Mouse (Mus musculus): ENCODE results near the gene Srsf1. TPM values are rescaled to one million over a fixed set of nuclear protein-coding genes. Genes with fewer than 3 reads are reported as not detected.

Gene Srsf1
- polyA plus RNA-seq, 1 experiment from 2014 or later = 168 TPM

GRCm38 (mm10) chr11:88073343-88073875 is 26.2 kb downstream of the Srsf1 start:
- no peak overlapping the region for H3K27ac ChIP-seq (ENCODE audit: low read depth, low read length)
- H3K36me3 ChIP-seq (ENCODE audit: control insufficient read depth, insufficient read depth, low read length) = peaks cover 5% of the 10 kb centered on the region; the same call in 1 of the 2 replicates
- no peaks in the 10 kb centered on the region for H3K27me3 ChIP-seq (replicated peaks; ENCODE audit: control insufficient read depth, insufficient read depth, low read length)
- no peak overlapping the region for H3K4me2 ChIP-seq (ENCODE audit: low read length)
- no peak overlapping the region for H3K4me3 ChIP-seq (ENCODE audit: low read length)
- no peak for ATAC-seq
- WGBS = 86% methylated on average over 14 of the region's 14 CpGs
- peaks cover 29% of the 10 kb centered on the region for H3K4me1 ChIP-seq (ENCODE audit: control insufficient read depth, insufficient read depth, low read depth, low read length)
- no peaks in the 10 kb centered on the region for H3K9me3 ChIP-seq (ENCODE audit: control insufficient read depth, low read length)
- H3K9ac ChIP-seq (ENCODE audit: low read depth, low read length) = no peak overlapping the region

- H3K36me3 ChIP-seq (ENCODE audit: control insufficient read depth, insufficient read depth, low read length) = peaks cover 24% of the 10 kb centered on the region
- WGBS = 27% methylated on average over 1 of the region's 1 CpGs
- H3K27me3 ChIP-seq (replicated peaks; ENCODE audit: control insufficient read depth, insufficient read depth, low read length) = no peaks in the 10 kb centered on the region
These were observed 28.5 kb downstream of the Srsf1 start for GRCm38 (mm10) chr11:88075701-88076100.

DNA sequence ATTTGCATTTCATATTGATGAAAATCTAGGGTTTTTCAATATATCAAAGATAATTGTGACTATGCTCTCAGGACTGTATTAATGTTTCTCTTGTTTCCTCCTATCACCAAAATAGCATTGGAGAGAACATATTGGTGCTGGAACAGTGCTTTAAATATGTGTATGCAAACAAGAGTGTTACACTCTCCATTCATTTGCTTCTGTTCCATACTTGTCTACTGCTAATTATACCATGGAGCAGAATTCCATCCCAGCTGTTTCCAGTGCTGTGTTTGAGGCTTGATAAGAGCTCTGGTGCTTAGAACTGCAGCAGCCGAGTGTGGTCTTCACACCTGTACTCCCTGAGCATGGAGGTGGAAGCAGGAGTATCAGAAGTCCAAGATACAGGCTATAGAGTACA is 29.2 kb downstream of the Srsf1 start:
- ATAC-seq = no peak
- 85% methylated on average over 1 of the region's 1 CpGs for WGBS
- Histone ChIP-seq H3K9me3 (ENCODE audit: control insufficient read depth, low read length) (no peaks in the 10 kb centered on the region), H3K9ac (ENCODE audit: low read depth, low read length) (no peak overlapping the region), H3K27ac (ENCODE audit: low read depth, low read length) (no peak overlapping the region), H3K27me3 (replicated peaks; ENCODE audit: control insufficient read depth, insufficient read depth, low read length) (no peaks in the 10 kb centered on the region), H3K4me1 (ENCODE audit: control insufficient read depth, insufficient read depth, low read depth, low read length) (peaks cover 13% of the 10 kb centered on the region), H3K4me2 (ENCODE audit: low read length) (no peak overlapping the region), H3K4me3 (ENCODE audit: low read length) (no peak overlapping the region), H3K36me3 (ENCODE audit: control insufficient read depth, insufficient read depth, low read length) (peaks cover 30% of the 10 kb centered on the region)

More at GRCm38 (mm10) chr11:88075701-88076100, 28.5 kb downstream of the Srsf1 start:
- Histone ChIP-seq H3K4me3 (ENCODE audit: low read length) (no peak overlapping the region), H3K9me3 (ENCODE audit: control insufficient read depth, low read length) (no peaks in the 10 kb centered on the region), H3K4me1 (ENCODE audit: control insufficient read depth, insufficient read depth, low read depth, low read length) (peaks cover 19% of the 10 kb centered on the region), H3K4me2 (ENCODE audit: low read length) (no peak overlapping the region), H3K27ac (ENCODE audit: low read depth, low read length) (no peak overlapping the region), H3K9ac (ENCODE audit: low read depth, low read length) (no peak overlapping the region)
- ATAC-seq = no peak

DNA sequence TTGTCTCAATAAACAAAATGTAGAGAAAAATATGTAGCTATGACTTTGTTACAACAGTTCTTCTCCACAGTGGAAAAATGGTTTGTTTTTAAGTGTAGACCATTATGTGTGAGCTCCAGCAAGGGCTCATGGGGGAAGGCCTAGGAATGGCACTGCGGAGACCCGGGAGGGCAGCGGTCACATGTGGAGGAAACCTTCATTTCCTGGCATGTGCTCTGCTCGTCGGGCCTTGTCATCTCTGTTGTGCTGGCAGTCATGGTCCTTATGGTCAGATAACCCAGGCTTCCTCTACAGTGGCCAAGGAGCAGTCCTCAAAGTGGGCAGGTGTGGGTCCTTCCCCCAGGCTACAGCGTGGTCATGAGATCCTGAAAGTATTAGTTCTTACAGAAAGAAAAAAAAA is 36.5 kb downstream of the Srsf1 start:
- ATAC-seq = no peak
- Histone ChIP-seq H3K9me3 (ENCODE audit: control insufficient read depth, low read length) (no peaks in the 10 kb centered on the region), H3K4me3 (ENCODE audit: low read length) (no peak overlapping the region), H3K4me2 (ENCODE audit: low read length) (no peak overlapping the region), H3K27me3 (replicated peaks; ENCODE audit: control insufficient read depth, insufficient read depth, low read length) (no peaks in the 10 kb centered on the region), H3K9ac (ENCODE audit: low read depth, low read length) (no peak overlapping the region), H3K27ac (ENCODE audit: low read depth, low read length) (no peak overlapping the region), H3K4me1 (ENCODE audit: control insufficient read depth, insufficient read depth, low read depth, low read length) (peaks cover 7% of the 10 kb centered on the region), H3K36me3 (ENCODE audit: control insufficient read depth, insufficient read depth, low read length) (peaks cover 28% of the 10 kb centered on the region)
- 68% methylated on average over 6 of the region's 6 CpGs for WGBS

- peak; percentile 98 for ATAC-seq
- Histone ChIP-seq H3K9ac (ENCODE audit: low read depth, low read length) (peak overlapping the region; percentile 37; the same call in 1 of the 2 replicates), H3K27me3 (replicated peaks; ENCODE audit: control insufficient read depth, insufficient read depth, low read length) (no peaks in the 10 kb centered on the region), H3K4me3 (ENCODE audit: low read length) (peak overlapping the region; percentile 25), H3K9me3 (ENCODE audit: control insufficient read depth, low read length) (no peaks in the 10 kb centered on the region), H3K36me3 (ENCODE audit: control insufficient read depth, insufficient read depth, low read length) (peaks cover 4% of the 10 kb centered on the region; the same call in 1 of the 2 replicates), H3K4me1 (ENCODE audit: control insufficient read depth, insufficient read depth, low read depth, low read length) (peaks cover 7% of the 10 kb centered on the region), H3K4me2 (ENCODE audit: low read length) (peak overlapping the region; percentile 69), H3K27ac (ENCODE audit: low read depth, low read length) (peak overlapping the region; percentile 69)
- WGBS = 5% methylated on average over 25 of the region's 25 CpGs
These were observed 39.8 kb downstream of the Srsf1 start for GRCm38 (mm10) chr11:88086737-88087627.

DNA sequence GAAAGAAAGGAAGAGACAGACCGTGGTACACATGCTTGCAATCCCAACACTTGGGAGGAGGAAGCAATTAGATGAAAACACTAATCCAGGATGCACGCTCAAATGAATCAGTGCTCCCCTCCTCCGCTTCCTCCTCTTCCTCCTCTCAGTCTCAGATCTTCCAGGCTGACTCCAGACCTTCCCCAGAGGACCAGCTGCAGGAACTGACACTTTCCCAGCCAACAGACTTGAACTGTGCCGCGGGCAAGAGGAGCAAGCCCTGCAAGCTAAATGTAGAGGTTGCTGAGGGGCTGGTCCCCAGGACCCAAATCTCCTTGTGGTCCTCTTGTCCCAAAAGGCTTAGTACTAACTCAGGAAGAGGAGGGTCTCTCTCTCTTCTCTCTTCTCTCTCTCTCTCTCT is 42.0 kb downstream of the Srsf1 start:
- no peaks in the 10 kb centered on the region for H3K36me3 ChIP-seq (ENCODE audit: control insufficient read depth, insufficient read depth, low read length)
- H3K4me3 ChIP-seq (ENCODE audit: low read length) = no peak overlapping the region
- H3K9ac ChIP-seq (ENCODE audit: low read depth, low read length) = no peak overlapping the region
- H3K4me2 ChIP-seq (ENCODE audit: low read length) = no peak overlapping the region
- peaks cover 7% of the 10 kb centered on the region for H3K4me1 ChIP-seq (ENCODE audit: control insufficient read depth, insufficient read depth, low read depth, low read length)
- H3K9me3 ChIP-seq (ENCODE audit: control insufficient read depth, low read length) = no peaks in the 10 kb centered on the region
- no peak for ATAC-seq
- no peak overlapping the region for H3K27ac ChIP-seq (ENCODE audit: low read depth, low read length)
- H3K27me3 ChIP-seq (replicated peaks; ENCODE audit: control insufficient read depth, insufficient read depth, low read length) = no peaks in the 10 kb centered on the region
- WGBS = 70% methylated on average over 5 of the region's 5 CpGs

- no peak for ATAC-seq
- no peak overlapping the region for H3K4me3 ChIP-seq (ENCODE audit: low read length)
- no peaks in the 10 kb centered on the region for H3K36me3 ChIP-seq (ENCODE audit: control insufficient read depth, insufficient read depth, low read length)
- no peaks in the 10 kb centered on the region for H3K9me3 ChIP-seq (ENCODE audit: control insufficient read depth, low read length)
- peaks cover 7% of the 10 kb centered on the region for H3K4me1 ChIP-seq (ENCODE audit: control insufficient read depth, insufficient read depth, low read depth, low read length)
- no peak overlapping the region for H3K27ac ChIP-seq (ENCODE audit: low read depth, low read length)
- H3K4me2 ChIP-seq (ENCODE audit: low read length) = no peak overlapping the region
- H3K9ac ChIP-seq (ENCODE audit: low read depth, low read length) = no peak overlapping the region
- H3K27me3 ChIP-seq (replicated peaks; ENCODE audit: control insufficient read depth, insufficient read depth, low read length) = no peaks in the 10 kb centered on the region
- 65% methylated on average over 5 of the region's 5 CpGs for WGBS
These were observed 43.1 kb downstream of the Srsf1 start for GRCm38 (mm10) chr11:88090293-88090692.

GRCm38 (mm10) chr11:88091949-88092348 is 44.8 kb downstream of the Srsf1 start:
- WGBS = 78% methylated on average over 1 of the region's 1 CpGs
- H3K4me2 ChIP-seq (ENCODE audit: low read length) = no peak overlapping the region

GRCm38 (mm10) chr11:88097173-88097572 is 50.0 kb downstream of the Srsf1 start:
- Histone ChIP-seq H3K9ac (ENCODE audit: low read depth, low read length) (no peak overlapping the region), H3K4me3 (ENCODE audit: low read length) (no peak overlapping the region), H3K4me1 (ENCODE audit: control insufficient read depth, insufficient read depth, low read depth, low read length) (peaks cover 26% of the 10 kb centered on the region), H3K4me2 (ENCODE audit: low read length) (peak overlapping the region; percentile 16), H3K36me3 (ENCODE audit: control insufficient read depth, insufficient read depth, low read length) (no peaks in the 10 kb centered on the region), H3K9me3 (ENCODE audit: control insufficient read depth, low read length) (no peaks in the 10 kb centered on the region), H3K27ac (ENCODE audit: low read depth, low read length) (peak overlapping the region; percentile 21; the same call in 1 of the 2 replicates), H3K27me3 (replicated peaks; ENCODE audit: control insufficient read depth, insufficient read depth, low read length) (no peaks in the 10 kb centered on the region)
- ATAC-seq = no peak
- 27% methylated on average over 4 of the region's 4 CpGs for WGBS

More at GRCm38 (mm10) chr11:88091949-88092348, 44.8 kb downstream of the Srsf1 start:
- ATAC-seq = no peak
- Histone ChIP-seq H3K9ac (ENCODE audit: low read depth, low read length) (no peak overlapping the region), H3K27me3 (replicated peaks; ENCODE audit: control insufficient read depth, insufficient read depth, low read length) (no peaks in the 10 kb centered on the region), H3K9me3 (ENCODE audit: control insufficient read depth, low read length) (no peaks in the 10 kb centered on the region), H3K4me1 (ENCODE audit: control insufficient read depth, insufficient read depth, low read depth, low read length) (peaks cover 4% of the 10 kb centered on the region), H3K27ac (ENCODE audit: low read depth, low read length) (no peak overlapping the region), H3K36me3 (ENCODE audit: control insufficient read depth, insufficient read depth, low read length) (no peaks in the 10 kb centered on the region), H3K4me3 (ENCODE audit: low read length) (no peak overlapping the region)
